10 mouse cellular contexts compared by ENCODE assay signal in the genomic region with DNA sequence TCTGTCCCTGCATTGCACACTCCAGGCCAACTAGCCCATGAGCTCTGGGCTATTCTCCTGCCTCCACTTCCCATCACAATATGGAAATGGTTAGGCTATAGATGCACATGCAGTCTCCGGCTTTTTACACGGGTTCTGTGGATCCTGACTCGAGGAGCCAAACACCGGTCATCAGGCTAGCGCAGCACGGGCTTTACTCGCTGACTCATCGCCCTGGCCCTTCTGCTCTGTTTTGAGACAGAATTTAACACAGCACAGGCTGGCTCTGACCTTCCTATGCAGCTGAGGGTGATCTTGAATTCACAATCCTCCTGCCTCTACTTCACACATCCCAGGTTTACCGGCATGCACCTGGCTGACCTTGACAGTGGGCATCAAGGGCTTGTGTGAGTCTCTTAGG.
"Had no signal": no experiment of that assay in that cellular context is flagged by ENCODE, and none has a peak within 500 bp of the region (broad histone marks: within the 10 kb centered on the region; RNA-seq: fewer than 3 reads in every experiment).

No protein-coding gene starts in this region.

- DNase-seq: kidney, adult 8-10 months; kidney, postnatal 25 days; layer of hippocampus, adult 9-11 months; layer of hippocampus, postnatal 36 days; liver, embryonic 13.5 days; liver, postnatal 0 days; lung, postnatal 14 days; right cerebral cortex, postnatal 14 days; thymus, adult 18-20 months; thymus, postnatal 14 days had no signal
